Mouse (Mus musculus) Muller cell, postnatal 12 days (primary cell): Measurements from ENCODE around the gene Spef1.
"Not testable (repeated sequence)": the region's sequence is repeated elsewhere in the genome, so short reads cannot be mapped to it uniquely, and the experiment has no call there.

Experiments
- DNase-seq: peaks from one replicate; pipeline ENCODE4 v3.0.0-alpha.2; 2015; ENCODE audit errors: inconsistent ontology term

Gene Spef1

DNA sequence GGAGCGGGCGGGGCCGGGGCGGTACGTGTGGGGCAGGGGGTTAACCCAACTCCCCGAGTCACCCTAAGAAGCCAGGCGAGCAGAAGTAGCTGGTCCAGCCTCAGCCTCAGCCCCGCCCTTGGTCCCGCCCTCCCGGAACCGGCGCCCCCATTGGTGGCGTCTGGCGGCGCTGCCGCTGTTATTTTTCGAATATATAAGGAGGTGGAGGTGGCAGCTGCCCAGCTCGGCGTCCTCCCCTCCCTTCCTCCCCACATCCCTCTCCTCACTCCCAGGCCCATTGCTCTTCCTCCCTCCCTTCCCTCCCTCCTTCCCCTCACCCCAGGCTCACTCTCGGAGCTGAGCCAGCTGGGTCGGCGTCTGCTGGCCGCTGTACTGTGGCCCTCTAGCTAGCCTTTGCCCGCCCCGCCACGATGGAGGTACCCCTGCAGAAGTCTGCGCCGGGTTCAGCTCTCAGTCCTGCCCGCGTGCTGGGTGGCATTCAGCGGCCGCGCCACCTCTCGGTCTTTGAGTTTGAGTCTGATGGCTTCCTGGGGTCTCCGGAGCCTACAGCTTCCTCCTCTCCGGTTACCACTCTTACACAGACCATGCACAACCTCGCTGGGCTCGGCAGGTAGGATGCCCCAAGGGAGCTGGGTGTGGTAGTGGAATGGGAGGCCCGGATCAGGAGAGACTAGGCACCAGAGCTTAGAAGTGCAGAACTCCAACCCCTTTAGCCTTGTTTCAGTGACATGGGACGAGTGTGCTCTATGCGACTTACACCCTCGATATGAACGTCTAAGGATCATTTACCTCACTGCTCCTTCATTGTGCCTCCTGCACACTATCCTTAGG, at the start of gene Spef1, which contains the start of gene Cdc25b:
Gene Spef1 (minus strand): TSS at position 512 of the 831 bp plus-strand sequence.
Gene Cdc25b (plus strand): TSS at position 179 of the 831 bp plus-strand sequence.
- peak; percentile 94 for DNase-seq

DNA sequence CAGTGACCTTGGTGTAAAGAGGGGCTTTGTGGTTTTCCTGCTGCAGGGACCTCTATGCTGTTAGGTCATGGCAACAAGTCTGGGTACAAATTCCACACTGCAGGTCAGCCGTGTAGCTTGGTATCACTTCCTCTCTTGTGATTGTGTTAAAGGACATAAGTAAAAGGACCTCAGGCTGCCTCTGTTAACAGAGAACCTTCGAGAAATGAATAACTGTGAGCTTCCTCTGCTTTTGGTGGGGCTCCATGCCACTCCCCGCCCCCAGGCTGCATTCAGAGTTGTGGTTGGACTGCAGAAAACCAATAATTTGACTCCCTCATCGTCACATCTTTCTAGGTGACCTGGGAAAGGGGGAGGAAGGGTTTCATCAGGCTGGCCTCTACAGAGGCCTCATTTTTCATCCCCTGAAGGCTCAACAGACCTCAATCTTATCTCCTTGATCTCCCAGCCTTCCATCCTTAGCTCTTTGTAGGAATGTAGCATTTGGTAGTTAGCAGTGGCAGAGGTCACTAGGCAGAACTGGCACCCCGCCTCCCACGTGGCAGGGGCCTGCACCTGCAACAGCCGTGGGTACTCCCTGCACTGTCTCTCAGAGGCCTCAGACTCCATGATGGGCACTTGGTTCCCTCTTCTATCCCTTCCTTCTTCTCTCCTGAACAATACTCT, 48.0 kb upstream of the Spef1 start:
- peak; percentile 51 for DNase-seq

DNA sequence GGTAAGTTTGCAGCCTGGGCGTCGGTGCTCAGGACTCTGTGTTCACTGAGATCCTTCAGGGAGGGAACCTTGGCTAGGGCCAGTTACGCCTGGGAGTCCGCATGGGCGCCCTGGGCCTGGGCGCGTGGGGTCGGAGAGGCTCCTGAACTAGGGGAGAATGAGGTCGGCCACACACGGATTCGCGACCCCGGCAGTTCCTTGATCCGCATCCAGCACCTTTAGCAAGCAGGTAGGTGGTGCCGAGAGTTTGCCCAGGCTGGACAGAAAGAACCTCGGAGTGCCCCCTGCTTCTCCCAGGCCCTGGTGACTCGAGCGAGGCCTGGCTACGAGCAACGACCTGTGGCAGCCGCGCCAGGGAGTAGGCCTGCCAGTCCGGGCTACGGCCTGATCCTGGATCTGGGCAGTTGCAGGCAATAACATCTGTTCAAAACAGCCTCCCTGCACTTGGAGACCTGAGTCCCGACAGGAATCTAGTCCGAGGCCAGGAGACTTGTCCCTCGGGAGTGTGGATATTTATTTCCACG, 47.1 kb upstream of the Spef1 start:
- DNase-seq, result no peak

DNA sequence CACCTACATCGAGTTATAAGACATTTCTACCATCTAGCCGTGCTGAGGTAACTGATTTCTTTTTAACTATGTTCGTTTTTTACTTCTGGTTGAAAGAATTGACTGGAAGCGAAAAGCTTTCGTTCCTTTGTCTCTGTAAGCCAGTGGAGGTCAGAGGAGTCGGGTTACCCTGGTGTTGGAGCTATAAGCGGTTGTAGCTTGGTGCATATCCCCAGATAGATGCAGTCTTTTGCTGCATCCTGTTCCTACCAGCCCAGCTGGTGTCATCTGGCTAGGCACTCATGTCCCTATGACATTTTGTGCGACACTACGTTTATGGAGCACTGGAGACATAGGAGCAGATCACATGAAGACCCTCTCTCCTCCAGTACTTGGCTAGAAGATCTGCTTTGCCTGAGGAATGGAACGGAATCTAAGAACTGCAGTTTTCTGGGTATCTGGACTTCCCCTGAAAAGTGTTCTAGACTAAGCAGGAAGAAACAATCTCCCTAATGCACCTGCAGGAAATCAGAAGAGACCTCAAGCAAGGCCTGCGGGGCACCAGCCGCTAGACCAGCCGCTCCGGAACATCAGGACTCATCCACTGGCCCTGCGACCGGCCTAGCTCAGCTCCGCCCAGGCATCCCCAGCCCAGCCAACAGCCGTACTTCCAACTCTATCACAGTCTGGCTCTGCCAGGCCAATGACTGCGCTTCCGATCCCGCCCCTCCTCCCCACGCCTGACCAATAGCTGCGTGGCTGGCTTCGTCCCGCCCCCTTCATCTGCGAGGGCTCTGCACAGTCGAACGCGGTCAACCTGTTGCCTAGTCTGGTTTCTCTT, 46.4 kb upstream of the Spef1 start, which contains the start of gene Mavs:
Gene Mavs (plus strand): TSS at position 757 of the 820 bp plus-strand sequence.
- peak; percentile 98 for DNase-seq

DNA sequence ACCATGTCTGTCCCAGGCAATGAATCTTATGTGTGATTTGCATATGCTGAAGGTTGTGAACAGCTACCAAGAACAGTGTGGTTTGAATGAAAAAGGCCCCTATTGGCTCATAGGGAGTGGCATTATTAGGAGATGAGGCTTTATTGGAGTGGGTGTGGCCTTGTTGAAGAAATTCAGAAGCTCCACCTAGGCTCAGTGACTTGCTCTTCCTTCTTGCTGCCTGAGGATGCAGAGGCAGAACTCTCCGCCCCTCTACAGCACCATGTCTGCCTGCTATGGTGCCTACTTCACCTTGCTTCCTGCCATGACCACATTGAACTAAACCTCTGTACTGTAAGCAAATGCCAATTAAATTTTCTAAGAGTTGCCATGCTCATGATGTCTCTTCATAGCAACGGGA, 45.5 kb upstream of the Spef1 start:
- no peak for DNase-seq

DNA sequence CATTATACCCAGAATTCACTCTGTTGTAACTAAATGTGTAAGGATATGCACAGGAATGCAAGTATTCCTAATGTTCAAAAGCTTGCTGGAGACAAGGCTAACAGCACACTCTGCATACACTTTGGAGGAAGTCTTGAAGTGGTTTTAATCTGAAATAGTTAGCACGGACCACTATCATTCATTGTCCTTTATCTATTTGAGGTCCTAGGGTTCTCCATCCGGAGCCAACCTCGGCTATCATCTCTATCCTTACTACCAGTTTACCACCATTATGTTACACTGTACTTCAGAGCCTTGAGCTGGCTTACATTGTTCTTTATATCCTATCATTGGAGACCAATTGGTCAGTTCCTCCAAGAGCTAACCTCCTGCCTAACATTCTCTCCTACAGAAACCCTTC, 40.2 kb upstream of the Spef1 start:
- DNase-seq, result no peak

DNA sequence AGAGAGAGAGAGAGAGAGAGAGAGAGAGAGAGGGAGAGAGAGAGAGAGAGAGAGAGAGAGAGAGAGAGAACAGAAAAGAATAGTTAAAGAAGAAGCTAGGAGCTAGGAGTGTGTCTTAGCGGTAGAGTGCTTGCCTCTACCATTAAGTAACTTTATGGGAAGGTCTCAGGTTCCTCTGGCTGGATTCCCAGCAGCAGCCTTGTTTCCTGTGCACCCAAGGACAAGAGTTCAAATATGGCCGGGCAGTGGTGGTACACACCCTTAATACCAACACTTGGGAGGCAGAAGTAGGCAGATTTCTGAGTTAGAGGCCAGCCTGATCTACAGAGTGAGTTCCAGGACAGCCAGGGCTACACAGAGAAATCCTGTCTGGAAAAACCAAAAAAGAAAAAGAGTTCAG, 39.6 kb upstream of the Spef1 start:
- not testable (repeated sequence) for DNase-seq

DNA sequence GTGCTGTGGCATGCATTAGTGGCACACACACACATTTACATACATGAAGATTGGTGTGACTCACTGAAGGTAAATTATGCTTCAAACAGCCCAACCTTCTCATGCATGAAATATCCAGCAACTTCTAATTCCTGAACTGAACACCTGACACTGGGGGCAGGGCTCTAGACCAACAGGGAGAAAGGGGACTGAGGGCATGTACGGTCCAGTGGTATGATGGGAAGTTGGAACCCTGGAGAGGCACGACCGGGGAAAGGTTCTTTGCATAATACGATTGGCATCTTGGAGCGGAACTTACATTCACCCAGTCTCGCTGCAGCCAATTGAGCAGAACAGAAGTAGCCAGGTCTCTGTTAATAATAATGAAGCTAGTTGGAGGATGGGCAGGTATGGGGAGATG, 38.1 kb upstream of the Spef1 start:
- DNase-seq, result no peak

DNA sequence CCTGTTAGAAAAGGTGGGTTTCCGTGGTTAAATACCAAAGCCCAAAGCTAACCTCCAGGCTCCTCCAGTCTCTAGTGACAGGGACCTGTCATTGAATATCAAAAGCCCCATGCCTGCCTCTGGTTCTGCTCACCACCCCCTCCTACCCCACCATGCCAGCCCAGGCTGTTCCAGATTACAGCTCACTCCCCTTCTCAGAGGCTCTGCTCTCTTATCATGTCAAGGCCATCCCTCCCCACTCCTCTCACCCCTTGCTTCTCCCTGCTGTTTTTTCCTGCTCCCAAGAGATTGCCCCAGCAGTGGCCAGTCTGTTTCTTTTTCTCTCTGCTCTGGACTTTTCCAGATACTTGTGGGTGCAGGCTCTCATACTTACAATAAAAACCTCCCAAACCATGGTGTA, 36.5 kb upstream of the Spef1 start:
- DNase-seq, result no peak

DNA sequence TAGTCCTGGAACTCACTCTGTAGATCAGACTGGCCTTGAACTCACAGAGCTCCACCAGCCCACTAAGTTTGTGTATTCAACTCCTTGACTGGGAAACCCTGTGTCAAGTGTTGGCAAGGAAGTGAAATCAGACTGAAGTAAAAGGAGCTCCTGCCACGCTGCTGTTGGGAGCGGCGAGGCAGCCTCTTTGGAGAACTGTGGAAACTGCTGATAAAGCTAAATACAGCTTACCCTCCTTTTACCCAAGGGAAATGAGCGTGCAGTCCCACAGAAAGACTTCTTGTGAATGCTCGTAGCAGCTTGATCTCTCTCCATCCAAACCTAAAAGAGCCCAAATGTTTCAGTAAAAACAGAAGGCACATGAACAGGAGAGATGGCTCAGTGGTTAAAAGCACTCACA, 35.5 kb upstream of the Spef1 start:
- DNase-seq, result no peak

DNA sequence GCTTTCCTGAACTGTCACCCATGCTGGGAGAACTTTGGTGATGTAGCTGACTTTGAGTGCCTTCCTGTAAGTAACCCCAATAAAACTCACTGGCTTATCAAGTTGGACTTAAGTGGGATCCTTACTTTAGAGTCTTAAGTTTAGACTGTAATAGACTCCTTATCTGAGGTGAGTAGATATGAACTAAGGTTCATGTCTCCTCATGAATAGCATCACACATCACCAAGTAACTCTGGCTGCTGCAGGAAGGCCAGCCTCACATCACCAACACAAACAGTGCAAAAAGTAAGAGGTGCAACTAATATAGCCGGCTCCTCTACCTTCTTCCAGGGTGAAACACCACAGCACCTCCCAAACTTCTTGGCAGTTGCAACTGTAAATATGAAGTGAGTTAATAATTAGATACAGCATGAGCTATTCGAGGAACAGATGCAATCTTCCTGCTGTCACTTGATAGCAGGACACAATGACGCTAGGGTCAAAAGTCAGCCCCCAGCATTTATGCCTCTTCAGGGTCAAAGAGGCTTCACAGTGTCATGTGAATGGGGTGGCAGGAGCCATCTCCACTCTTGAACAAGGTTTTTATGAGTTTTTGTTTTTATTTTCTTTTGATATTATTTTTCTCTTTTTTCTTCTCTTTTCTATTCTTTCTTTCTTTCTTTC, 34.9 kb upstream of the Spef1 start:
- no peak for DNase-seq

DNA sequence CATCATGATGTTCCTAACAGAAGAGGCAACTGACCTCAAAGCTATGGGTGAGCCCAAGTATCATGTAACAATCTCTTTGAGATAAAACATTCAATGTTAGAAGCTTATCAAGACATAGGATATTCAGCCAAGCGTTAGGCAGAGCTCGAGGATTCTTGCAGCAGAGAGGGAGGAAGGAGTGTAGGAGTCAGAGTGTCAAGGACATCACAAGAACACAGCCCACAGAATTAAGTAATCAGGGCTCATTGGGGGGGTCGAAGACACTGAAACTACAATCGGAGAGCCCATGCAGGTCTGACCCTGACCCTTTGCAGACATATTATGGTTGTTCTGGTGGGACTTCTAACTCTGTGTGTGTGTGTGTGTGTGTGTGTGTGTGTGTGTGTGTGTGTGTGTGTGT, 32.9 kb upstream of the Spef1 start:
- no peak for DNase-seq

DNA sequence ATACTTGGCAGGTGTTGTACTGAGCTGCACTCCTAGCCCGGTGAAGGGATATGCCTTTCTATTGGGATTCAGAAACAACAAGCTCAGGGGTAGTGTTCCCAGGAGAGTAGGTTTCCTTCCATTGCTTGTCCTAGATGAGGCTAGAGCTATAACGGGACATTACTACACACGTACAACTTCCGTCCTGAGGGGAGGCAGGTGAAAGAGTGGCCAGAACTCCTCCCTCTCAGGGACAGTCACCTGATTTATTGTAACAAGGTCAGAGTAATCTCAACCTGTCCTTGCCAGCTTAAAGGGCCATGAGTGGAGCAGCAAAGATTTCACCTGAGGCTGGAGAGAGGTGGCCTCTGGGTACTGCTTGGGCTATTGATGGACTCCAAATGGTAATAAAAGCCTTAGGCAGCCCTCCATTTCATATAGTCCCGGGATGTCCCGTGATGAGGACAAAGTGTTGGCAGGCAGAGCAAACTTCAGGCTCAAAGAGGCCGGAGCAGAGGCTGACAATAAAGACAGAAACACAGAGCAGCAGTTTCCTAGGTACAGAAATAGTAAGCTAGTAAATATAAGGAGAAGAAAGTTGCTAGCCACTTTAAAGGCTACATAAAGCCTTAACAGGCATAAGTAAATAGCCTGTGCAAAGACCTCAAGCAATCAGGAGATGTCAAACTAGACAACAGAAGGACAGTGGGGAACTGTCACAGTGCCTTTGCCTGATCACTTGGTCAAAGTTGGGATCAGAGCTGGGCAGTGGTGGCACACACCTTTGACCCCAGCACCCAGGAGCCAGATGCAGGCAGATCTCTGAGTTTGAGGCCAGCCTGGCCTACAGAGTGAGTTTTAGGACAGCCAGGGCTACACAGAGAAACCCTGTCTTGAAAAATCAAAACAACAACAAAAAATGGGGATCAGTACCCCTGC, 29.1 kb upstream of the Spef1 start:
- no peak for DNase-seq

DNA sequence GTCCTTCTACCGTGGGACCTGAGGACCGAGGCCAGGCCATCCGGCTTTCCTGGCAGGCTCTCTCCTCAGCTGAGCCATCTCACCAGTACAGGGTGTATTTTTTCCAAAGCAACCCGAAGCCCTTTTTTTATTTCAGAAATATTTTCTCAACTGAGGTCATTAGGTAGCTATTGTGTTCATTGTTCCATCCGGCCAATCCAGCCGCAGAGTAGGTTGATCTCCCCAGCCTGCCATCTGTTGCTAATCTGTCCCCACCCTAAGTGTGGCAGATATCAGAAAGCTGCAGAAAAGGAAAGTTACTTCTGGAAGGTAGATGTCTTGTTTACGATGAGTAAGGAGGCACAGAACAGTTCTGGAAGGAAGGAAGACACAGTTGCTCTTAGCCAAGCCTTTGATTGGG, 26.7 kb upstream of the Spef1 start:
- DNase-seq, result no peak

DNA sequence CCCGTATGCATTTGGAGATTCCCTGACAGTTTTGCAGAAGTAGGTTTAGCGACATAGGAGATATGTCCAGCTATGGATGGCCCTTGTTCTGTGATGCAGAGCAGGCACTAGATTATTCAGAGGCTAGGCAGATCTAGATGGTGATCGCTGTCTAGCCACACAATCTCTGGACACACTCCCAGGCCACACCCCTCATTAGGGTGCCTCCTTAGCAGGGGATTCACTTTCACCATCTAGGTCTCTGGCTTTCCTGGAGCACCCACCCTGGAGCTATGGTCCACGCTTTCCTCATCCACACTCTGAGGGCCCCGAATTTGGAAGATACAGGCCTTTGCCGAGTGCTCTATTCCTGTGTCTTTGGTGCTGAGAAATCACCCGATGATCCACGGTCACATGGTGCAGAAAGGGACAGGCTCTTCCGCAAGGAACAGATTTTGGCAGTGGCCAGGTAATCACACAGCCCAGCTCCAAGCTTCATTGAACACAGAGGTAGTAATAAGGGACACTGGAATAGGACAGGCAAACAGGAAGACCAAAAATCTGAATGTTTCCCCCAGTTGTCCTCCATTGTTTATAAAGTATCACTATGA, 24.0 kb upstream of the Spef1 start:
- DNase-seq, result peak; percentile 36

DNA sequence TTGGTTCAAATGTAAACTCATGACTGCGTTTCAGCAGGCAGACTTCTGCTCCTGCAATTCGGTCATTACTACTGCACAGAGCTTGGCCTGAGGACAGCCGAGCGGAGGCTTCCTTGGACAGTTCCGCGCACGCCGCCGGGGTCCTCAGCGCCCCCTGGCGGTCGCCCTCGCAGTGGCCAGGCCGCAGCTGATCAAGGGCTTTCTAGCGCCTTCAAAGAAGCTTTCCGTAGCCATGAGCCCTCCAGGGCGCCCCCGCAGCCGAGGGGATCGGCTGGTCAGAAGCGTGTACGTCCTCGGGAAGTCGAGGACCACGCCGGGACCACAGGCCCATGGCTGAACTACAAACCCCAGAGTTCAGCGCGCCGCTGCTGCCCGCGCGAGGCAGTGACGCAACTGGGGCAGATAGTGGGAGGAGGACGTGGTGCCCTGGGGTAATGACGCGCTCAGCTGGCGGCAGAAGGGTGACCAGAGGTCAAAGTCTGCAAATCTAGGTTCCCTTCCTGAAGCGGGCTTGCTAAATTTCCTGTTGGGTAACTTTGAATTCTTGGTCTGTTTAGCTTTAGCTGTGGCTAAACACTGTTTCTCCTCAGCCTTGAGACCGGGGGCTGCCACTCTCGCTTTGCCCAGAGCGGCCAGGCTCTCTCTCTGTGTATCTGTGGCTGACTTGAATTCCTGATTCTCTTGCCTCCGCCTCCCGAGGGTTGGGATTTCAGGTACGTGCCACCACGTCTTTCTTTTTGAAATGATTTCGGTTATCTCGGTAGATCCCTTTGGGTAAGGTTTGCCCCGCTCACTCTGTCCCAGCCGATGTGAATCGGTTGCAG, 23.1 kb upstream of the Spef1 start:
- DNase-seq, result peak; percentile 97

DNA sequence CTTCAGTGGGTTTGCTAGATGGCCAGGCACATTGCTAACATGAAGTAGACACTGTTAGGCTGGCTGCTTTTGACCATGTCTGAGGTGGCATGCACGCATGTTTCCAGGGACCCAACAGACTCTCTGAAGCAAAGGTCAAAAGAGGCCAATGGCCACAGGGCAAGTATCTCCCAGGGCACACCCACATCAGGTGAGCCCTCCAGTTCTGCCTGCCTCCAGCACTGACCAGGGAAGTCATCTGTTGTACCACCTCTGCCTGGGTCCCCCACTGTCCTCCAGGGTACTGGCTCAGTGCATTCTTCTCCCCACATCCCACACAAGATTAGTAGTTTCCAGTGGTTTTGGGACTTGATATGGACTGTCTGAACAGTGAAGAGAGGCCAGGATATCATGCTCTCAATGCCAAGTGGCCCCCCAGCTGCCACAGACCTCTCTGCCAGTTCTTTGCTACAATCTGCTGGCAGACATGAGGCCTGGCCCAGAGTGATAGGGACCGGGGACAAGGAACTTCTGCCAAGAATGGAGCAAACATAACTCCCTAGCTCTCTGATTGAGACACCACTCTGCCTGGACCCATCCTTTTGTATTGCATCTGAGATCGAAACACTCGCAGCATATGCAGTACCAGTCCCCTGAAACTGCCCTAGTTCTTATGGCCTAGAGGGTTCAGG, 22.2 kb upstream of the Spef1 start:
- DNase-seq, result no peak

DNA sequence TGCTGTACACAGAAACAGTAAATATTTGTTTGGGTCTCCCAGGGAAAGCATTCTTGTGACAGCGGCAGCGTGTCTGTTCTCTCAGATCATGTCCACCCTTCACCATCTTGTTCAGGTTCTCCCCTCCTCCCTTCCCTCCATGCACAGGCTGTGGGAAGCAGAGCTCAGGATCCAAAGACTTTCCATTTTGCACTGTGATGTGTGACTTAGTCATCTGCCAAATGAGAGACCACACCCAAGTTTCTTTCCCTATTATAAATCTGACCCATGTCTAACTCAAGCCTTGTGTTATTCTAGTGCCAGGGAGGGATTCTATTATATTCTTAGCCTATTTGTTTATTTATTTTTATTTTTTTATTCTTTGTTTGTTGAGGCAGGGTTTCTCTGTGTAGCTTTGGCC, 21.3 kb upstream of the Spef1 start:
- no peak for DNase-seq

DNA sequence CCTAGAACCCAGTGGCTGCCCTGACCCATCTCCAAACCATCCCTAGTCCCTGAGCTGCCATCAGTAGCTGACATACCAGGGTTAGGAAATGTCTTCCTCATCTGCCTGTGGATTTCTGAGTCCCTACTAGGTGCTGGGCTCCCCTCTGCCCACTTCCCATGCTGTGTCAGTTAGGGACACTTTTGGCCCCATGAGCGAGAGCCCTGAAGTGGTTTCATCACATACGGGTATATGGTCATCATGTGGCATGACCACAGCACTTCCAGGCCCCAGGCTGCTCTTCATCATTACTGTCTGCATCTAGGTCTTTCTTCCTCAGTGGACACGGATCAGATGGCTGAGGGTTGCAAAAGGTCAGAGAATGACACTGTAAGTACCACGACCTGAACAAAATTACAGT, 19.7 kb upstream of the Spef1 start, which contains the start of gene Ap5s1:
Gene Ap5s1 (plus strand): TSS at position 301 of the 400 bp plus-strand sequence.
- no peak for DNase-seq
